Mouse (Mus musculus) liver, adult 2 months (tissue): ENCODE data around the gene Hs1bp3.

Source experiments
- CTCF ChIP-seq: fragments of 200-500 bp; IDR thresholded peaks from 2 replicates; pipeline ENCODE4 v1.5.1; 2011; ENCODE audit warnings: low read depth, low read length, control low read depth
- POLR2A ChIP-seq: fragments of 200-500 bp; IDR thresholded peaks from 2 replicates; pipeline ENCODE4 v1.6.1; 2011; ENCODE audit warnings: low read length, control low read depth; ENCODE audit not compliant: insufficient read depth; ENCODE audit errors: extremely low read depth

GRCm38 (mm10) chr12:8357449-8357848, 44.2 kb downstream of the Hs1bp3 start:
- TF ChIP-seq CTCF (no peak), POLR2A (no peak)
